Mouse (Mus musculus) cerebellum, adult 2 months (tissue): Measurements from ENCODE around the gene Avpr1a.

ENCODE experiments used
- CTCF ChIP-seq: fragments of 200-500 bp; IDR thresholded peaks from 2 replicates; pipeline ENCODE4 v1.5.1; 2011; ENCODE audit warnings: low read depth, mild to moderate bottlenecking, control low read depth, low read length, moderate library complexity, borderline replicate concordance; ENCODE audit not compliant: insufficient read depth
- POLR2A ChIP-seq: fragments of 200-500 bp; IDR thresholded peaks from 2 replicates; pipeline ENCODE4 v1.6.1; 2011; ENCODE audit warnings: low read length, control low read depth, borderline replicate concordance; ENCODE audit not compliant: insufficient read depth

GRCm38 (mm10) chr10:122447861-122448716 is at the start of gene Avpr1a:
- TF ChIP-seq POLR2A: no peak
- no peak for TF ChIP-seq CTCF
